Mouse (Mus musculus) cortical plate, adult 2 months (tissue): ENCODE measurements at regions not wholly inside any gene's neighbourhood (a gene's known extent, or its start where the extent isn't known, plus 50 kb on each side); places are given as distances from the start of the nearest gene placed in this dataset.

Experiments
- H3K27ac ChIP-seq: fragments of 200-500 bp; 2 replicates; pipeline ENCODE4 v1.5.1; 2012; ENCODE audit warnings: low read length, control low read depth, inconsistent platforms; ENCODE audit not compliant: insufficient read depth
- H3K4me1 ChIP-seq: fragments of 200-500 bp; 2 replicates; pipeline ENCODE4 v1.6.1; 2011; ENCODE audit warnings: low read length; ENCODE audit not compliant: control insufficient read depth, insufficient read depth
- H3K4me3 ChIP-seq: fragments of 200-500 bp; 2 replicates; pipeline ENCODE4 v1.5.1; 2011; ENCODE audit warnings: mild to moderate bottlenecking, low read length, control low read depth; ENCODE audit not compliant: insufficient read depth
- CTCF ChIP-seq: fragments of 200-500 bp; IDR thresholded peaks from 2 replicates; pipeline ENCODE4 v1.5.1; 2011; ENCODE audit warnings: mild to moderate bottlenecking, control low read depth, low read length; ENCODE audit not compliant: insufficient read depth; ENCODE audit errors: extremely low read depth
- POLR2A ChIP-seq: fragments of 200-500 bp; IDR thresholded peaks from 2 replicates; pipeline ENCODE4 v1.6.1; 2011; ENCODE audit warnings: mild to moderate bottlenecking, low read length, control low read depth; ENCODE audit not compliant: insufficient read depth; ENCODE audit errors: extremely low read depth

DNA sequence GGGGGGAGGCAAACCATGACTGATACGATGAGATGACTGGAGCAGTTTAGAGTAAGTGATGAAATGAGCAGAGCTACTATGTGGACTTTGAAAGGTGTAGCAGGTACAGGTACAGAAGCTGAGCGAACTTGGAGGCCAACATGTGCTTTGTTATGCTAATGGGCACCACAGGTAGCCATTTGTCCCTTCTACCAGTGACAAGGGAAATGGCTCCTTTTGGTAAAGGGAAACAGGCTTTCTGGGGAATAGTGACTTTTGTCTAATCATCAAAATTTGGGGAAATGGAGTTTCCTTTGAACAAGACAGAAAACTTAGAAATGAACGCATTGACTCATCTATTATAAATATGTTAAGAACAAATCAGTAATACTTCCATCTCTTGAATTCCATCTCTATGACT, 368.8 kb downstream of the Insc start:
- no peaks in the 10 kb centered on the region for H3K4me1 ChIP-seq
- H3K27ac ChIP-seq, result no peak overlapping the region
- H3K4me3 ChIP-seq, result no peak overlapping the region
- no peak for TF ChIP-seq POLR2A
- no peak for TF ChIP-seq CTCF

DNA sequence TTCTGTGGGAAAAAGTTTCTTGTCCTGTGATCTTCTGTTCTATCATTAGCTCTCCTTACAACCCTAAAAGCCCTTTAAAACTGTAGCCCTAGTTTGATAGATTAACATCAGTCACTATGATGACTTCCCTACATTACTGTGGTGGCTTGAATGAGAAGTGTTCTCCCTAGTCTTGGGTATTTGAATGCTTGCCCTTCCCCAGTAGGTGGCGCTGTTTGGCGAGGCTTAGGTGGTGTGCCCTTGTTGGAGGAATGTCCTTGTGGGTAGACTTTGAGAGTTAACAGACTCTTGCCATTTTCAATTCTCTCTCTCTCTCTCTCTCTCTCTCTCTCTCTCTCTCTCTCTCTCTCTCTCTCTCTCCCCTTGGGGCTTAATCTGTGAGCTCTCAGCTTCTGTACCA, 379.8 kb downstream of the Insc start:
- Histone ChIP-seq H3K4me1 (no peaks in the 10 kb centered on the region), H3K27ac (no peak overlapping the region), H3K4me3 (no peak overlapping the region)
- no peak for TF ChIP-seq POLR2A
- no peak for TF ChIP-seq CTCF

- no peak for TF ChIP-seq POLR2A
- TF ChIP-seq CTCF, result no peak
- Histone ChIP-seq H3K4me1 (no peaks in the 10 kb centered on the region), H3K4me3 (no peak overlapping the region), H3K27ac (no peak overlapping the region)
Observed at GRCm38 (mm10) chr7:115129001-115129400, 385.5 kb downstream of the Insc start.

- Histone ChIP-seq H3K27ac (no peak overlapping the region), H3K4me1 (no peaks in the 10 kb centered on the region), H3K4me3 (no peak overlapping the region)
- TF ChIP-seq CTCF, result no peak
- no peak for TF ChIP-seq POLR2A
Observed at GRCm38 (mm10) chr7:115131259-115131969, 387.9 kb downstream of the Insc start.

DNA sequence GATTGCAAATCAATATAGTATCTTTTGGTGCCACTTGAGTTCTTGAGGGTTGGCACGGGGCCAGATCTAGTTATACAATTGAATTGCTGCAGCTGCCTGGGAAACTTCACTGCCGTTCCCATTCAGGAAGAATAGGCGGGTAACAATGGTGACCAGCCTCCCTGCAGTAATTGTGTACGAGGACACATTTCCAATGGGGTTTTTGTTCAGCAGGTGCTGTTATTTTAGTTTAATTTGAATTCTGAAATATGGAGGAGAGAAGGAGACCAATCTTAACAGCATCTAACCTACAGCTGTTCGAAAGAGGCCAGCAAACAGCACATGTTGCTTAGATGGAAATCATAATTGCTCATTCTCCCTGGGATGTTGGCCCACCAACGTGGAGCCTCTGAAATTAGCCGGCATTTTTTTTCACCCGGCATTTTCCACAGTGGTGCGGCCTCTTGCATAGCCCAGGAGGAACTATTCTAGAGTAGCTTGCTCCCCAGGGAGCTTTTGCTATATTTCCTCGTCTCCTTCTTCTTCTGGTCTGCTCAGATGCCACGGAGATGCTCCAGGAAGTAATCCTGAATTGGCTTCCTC, 388.6 kb downstream of the Insc start:
- no peak for TF ChIP-seq POLR2A
- TF ChIP-seq CTCF, result no peak
- Histone ChIP-seq H3K27ac (no peak overlapping the region), H3K4me1 (no peaks in the 10 kb centered on the region), H3K4me3 (no peak overlapping the region)

- Histone ChIP-seq H3K27ac (no peak overlapping the region), H3K4me1 (no peaks in the 10 kb centered on the region), H3K4me3 (no peak overlapping the region)
- TF ChIP-seq CTCF (no peak), POLR2A (no peak)
Observed at GRCm38 (mm10) chr7:115132595-115132994, 389.1 kb downstream of the Insc start.

- H3K27ac ChIP-seq, result no peak overlapping the region
Observed at GRCm38 (mm10) chr7:115134926-115135575, 391.6 kb downstream of the Insc start.

DNA sequence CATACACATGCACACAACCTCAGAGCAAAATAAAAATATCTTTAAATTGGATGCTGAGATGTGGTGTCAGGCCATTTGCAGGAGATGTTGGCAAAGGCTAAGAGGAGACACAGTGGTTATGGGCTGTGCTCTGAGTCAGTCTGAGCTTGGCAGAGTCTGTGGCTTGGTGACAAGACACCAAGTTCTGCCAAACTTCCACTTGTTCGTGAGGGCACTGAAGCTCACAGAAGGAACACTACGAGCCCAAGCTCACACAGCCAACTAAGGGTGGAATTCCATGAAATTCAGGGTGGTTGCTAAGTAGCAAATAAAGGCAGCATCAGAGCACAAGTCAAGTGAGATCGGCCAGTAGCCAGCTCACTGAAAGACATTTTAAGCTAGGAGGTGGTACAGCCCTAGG, 396.8 kb downstream of the Insc start:
- Histone ChIP-seq H3K27ac (no peak overlapping the region), H3K4me1 (no peaks in the 10 kb centered on the region), H3K4me3 (no peak overlapping the region)
- TF ChIP-seq CTCF (no peak), POLR2A (no peak)

More at GRCm38 (mm10) chr7:115134926-115135575, 391.6 kb downstream of the Insc start:
- TF ChIP-seq POLR2A (no peak), CTCF (no peak)
- Histone ChIP-seq H3K4me3 (no peak overlapping the region), H3K4me1 (no peaks in the 10 kb centered on the region)

DNA sequence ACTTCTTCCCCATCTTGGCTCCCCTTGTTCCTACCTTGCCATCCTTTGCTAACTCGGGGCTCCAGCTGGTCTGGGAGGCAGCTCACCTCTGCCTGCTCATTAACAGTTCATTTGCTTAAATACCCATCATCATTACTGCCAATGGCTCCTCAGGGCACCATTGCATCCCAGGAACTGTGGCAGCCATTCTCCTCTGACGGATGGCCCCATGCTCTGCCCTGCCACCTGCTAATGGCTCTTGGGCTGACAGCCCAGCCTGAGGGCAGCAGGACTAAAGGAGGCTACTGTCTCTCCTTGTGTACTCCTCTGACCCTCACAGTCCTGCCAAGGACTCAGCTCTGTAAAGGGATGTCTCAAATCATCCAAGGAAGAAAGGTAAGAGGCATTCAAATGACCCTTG, 398.7 kb downstream of the Insc start:
- no peak overlapping the region for H3K4me3 ChIP-seq
- H3K4me1 ChIP-seq, result no peaks in the 10 kb centered on the region
- TF ChIP-seq CTCF (no peak), POLR2A (no peak)
- no peak overlapping the region for H3K27ac ChIP-seq

DNA sequence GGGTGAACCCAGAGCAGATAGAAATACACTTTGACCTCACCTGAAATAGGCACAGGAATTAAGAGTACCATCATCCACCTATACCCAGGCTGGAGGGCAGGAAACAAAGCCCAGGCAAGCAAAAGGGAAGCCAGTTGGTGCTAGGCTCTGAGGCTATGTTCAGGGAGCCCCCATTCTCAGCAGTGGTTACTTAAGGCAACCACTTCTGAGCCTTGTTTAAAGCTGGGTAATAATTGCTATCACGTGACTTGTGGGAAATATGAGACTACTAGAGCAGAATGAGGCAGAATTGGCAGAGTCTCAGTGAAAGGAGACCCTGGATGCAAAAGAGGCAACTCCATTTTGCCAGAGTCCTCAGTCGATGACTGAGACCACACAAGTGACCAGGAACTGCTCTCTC, 401.5 kb downstream of the Insc start:
- Histone ChIP-seq H3K4me3 (no peak overlapping the region), H3K27ac (no peak overlapping the region), H3K4me1 (peaks cover 1% of the 10 kb centered on the region; the same call in 1 of the 2 replicates)
- TF ChIP-seq POLR2A (no peak), CTCF (no peak)
